In the genomic region with DNA sequence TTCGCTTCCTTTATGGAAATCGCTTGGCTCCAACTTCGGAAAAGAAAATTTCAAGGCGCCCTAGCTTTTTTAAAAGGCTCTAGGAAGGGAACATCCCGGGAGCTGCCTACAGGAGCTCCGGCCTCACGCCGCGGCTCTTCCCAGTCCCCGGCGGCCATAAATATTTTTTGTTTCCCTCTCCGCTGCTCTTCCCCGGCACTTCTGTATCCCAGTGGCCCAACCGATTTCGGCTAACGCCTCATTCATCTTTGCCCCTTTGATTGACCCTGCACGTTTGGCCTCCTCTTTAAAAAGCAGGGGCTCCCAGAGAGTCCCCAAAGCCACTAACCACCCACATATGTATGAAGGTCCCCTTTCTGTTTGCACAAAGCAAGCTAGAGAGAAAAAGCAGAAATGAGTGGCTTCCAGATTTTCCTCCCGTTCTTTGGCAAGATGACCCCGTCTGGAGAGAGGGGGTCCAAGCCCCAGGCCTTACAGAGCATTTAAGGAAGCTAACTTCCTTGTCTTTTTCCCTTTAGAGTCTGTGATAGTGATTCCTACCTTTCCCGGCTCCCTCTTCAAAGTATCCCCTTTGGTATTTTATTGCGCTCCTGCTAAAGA, we compare ENCODE assay signal across 10 mouse cellular contexts. TPM values are rescaled to one million over a fixed set of nuclear protein-coding genes. Genes with fewer than 3 reads are reported as not detected.
A peak's percentile ranks its signal among the peaks of the same experiment; 100 is the strongest.
DNase-seq lines count a peak whose midpoint lies in the region; ATAC-seq and TF ChIP-seq lines count a peak whose summit lies in the region.
"Had no signal": no experiment of that assay in that cellular context is flagged by ENCODE, and none has a peak within 500 bp of the region (broad histone marks: within the 10 kb centered on the region; RNA-seq: fewer than 3 reads in every experiment).

No protein-coding gene starts in this region.

- H3K9me3 ChIP-seq in heart, embryonic 15.5 days (replicated peaks) = no peaks in the 10 kb centered on the region
- H3K9me3 ChIP-seq in hindbrain, postnatal 0 days (ENCODE audit: low read length) = no peaks in the 10 kb centered on the region
- H3K9me3 ChIP-seq: embryonic facial prominence, embryonic 13.5 days had no signal

- H3K9ac ChIP-seq in heart, embryonic 15.5 days = no peak overlapping the region
- 0 out of 2 replicates have a peak overlapping the region, but pooled peaks have one; percentile 18 for H3K9ac ChIP-seq in hindbrain, postnatal 0 days (replicated peaks; ENCODE audit: low read length)
- H3K9ac ChIP-seq: embryonic facial prominence, embryonic 13.5 days had no signal

- no peaks in the 10 kb centered on the region for H3K36me3 ChIP-seq in heart, embryonic 15.5 days
- no peaks in the 10 kb centered on the region for H3K36me3 ChIP-seq in hindbrain, postnatal 0 days (ENCODE audit: insufficient read depth, low read length)
- H3K36me3 ChIP-seq: embryonic facial prominence, embryonic 13.5 days had no signal

- 0 out of 2 replicates have a peak overlapping the region, but pooled peaks have one; percentile 7 for H3K4me2 ChIP-seq in heart, embryonic 15.5 days
- peak overlapping the region; percentile 40 for H3K4me2 ChIP-seq in hindbrain, postnatal 0 days (ENCODE audit: low read depth, low read length)
- H3K4me2 ChIP-seq: embryonic facial prominence, embryonic 13.5 days had no signal

- intact Hi-C loops in heart, postnatal 36 days (cut with DNase I) = no loop called here
- intact Hi-C loops in left cerebral cortex, postnatal 25 days (cut with DNase I) = no loop called here

- no peak for TF ChIP-seq CTCF in hindbrain, postnatal 0 days (IDR thresholded peaks at IDR 0.05; ENCODE audit: low read depth)

- no peak for DNase-seq in heart, postnatal 36 days
- DNase-seq in hindbrain, postnatal 0 days (ENCODE audit: low spot score) = no peak
- peak; percentile 57 for DNase-seq in neural tube, embryonic 10.5 days (ENCODE audit: extremely low spot score, low spot score)
- DNase-seq in right cerebral cortex, adult 2 months (ENCODE audit: low spot score in 2 of 2) = no peak
- DNase-seq in lung, postnatal 25 days (ENCODE audit: low spot score) = no peak
- DNase-seq in left cerebral cortex, postnatal 25 days (ENCODE audit: low spot score in 2 of 2) = no peak

- H3K4me3 ChIP-seq in heart, embryonic 15.5 days = no peak overlapping the region
- H3K4me3 ChIP-seq in brown adipose tissue, adult 24 weeks (ENCODE audit: insufficient read depth, low read depth, low read length) = peak overlapping the region; percentile 63
- H3K4me3 ChIP-seq in hindbrain, postnatal 0 days (ENCODE audit: low read length) = peak overlapping the region; percentile 15
- H3K4me3 ChIP-seq: embryonic facial prominence, embryonic 13.5 days; left cerebral cortex, adult 2 months had no signal

- WGBS in heart, embryonic 15.5 days = 7% methylated on average over 21 of the region's 21 CpGs
- 3% methylated on average over 21 of the region's 21 CpGs for WGBS in hindbrain, postnatal 0 days

- H3K4me1 ChIP-seq in heart, embryonic 15.5 days (replicated peaks) = peaks cover 11% of the 10 kb centered on the region
- no peaks in the 10 kb centered on the region for H3K4me1 ChIP-seq in brown adipose tissue, adult 24 weeks (ENCODE audit: control insufficient read depth, insufficient read depth, insufficient read length, low read length)
- H3K4me1 ChIP-seq in hindbrain, postnatal 0 days (ENCODE audit: insufficient read depth, low read length) = no peaks in the 10 kb centered on the region

- H3K27ac ChIP-seq in heart, embryonic 15.5 days = no peak overlapping the region
- H3K27ac ChIP-seq in brown adipose tissue, adult 24 weeks (replicated peaks; ENCODE audit: low read depth, low read length) = peak overlapping the region; percentile 95
- H3K27ac ChIP-seq in hindbrain, postnatal 0 days = peak overlapping the region; percentile 41; the same call in 1 of the 2 replicates
- H3K27ac ChIP-seq: embryonic facial prominence, embryonic 13.5 days; left cerebral cortex, adult 2 months had no signal

- H3K27me3 ChIP-seq in heart, embryonic 15.5 days = peaks cover 96% of the 10 kb centered on the region
- H3K27me3 ChIP-seq in hindbrain, postnatal 0 days (ENCODE audit: insufficient read depth, low read length) = peaks cover 64% of the 10 kb centered on the region

- no peak for ATAC-seq in heart, embryonic 15.5 days (replicated peaks; ENCODE audit: insufficient number of reproducible peaks, insufficient read depth, low FRiP score, low read depth)
- no peak for ATAC-seq in hindbrain, postnatal 0 days

RNA-seq across cellular contexts. Expression of gene Hoxc4, which starts 40.8 kb away (rescaled TPM):
- polyA plus RNA-seq in heart, embryonic 15.5 days (2015; fragmentation: Nextera tagmentation; extraction: Ambion mirVana) = 0.52 and 1.7 TPM in 2 replicates
- not detected for total RNA-seq in heart, postnatal 36 days (2021)
- 9.4 and 13.7 TPM in 2 replicates for polyA plus RNA-seq in brown adipose tissue, adult 24 weeks (2012; ENCODE audit: insufficient read depth, insufficient read length, missing spikeins)
- total RNA-seq in hindbrain, postnatal 0 days (2014; rRNA removed) = 12.5 and 13.1 TPM in 2 replicates
- polyA plus RNA-seq in hindbrain, postnatal 0 days (2015; fragmentation: Nextera tagmentation; extraction: Ambion mirVana) = 33.0 and 35.4 TPM in 2 replicates
- not detected for total RNA-seq in left cerebral cortex, postnatal 25 days (2021)
- total RNA-seq: left cerebral cortex, adult 2 months had no signal

Comparison
In these comparisons a context has a peak if more than half of its experiments do, and no peak if none do; other contexts are left out.
1. RNA of gene Hoxc4, which starts 40.8 kb away (total RNA-seq): 12.5 to 13.1 TPM in hindbrain, postnatal 0 days; not detected in heart, postnatal 36 days and not detected in left cerebral cortex, postnatal 25 days; every median in the first group is over 10 times any median in the second.